Mouse (Mus musculus) kidney, embryonic 16.5 days (tissue): ENCODE measurements around the gene B230118H07Rik. TPM values are rescaled to one million over a fixed set of nuclear protein-coding genes. Genes with fewer than 3 reads are reported as not detected.

Experiments used
- polyA plus RNA-seq: library from polyadenylated mRNA; unstranded; fragments of >200 nt; fragmentation: Nextera tagmentation; extraction: Ambion mirVana; gene quantifications from 2 replicates; pipeline ENCODE4 v1.2.1, GENCODE M21; 2015

B230118H07Rik gene
- polyA plus RNA-seq, 1 experiment from 2014 or later = 55.3 TPM

Other genes with a start within 250 kb of the B230118H07Rik start
- not detected in 2 replicates for gene Rag2, start 24.8 kb downstream of the B230118H07Rik start, polyA plus RNA-seq
- gene Rag1, start within 50 bp of the B230118H07Rik start, polyA plus RNA-seq = 0.02 and 0.04 TPM in 2 replicates
- gene Traf6, start 28.9 kb upstream of the B230118H07Rik start, polyA plus RNA-seq = 10.4 and 11.9 TPM in 2 replicates
- 70.8 and 71.6 TPM in 2 replicates for gene Prr5l, start 233.5 kb upstream of the B230118H07Rik start, polyA plus RNA-seq
- 65.3 and 72.6 TPM in 2 replicates for gene Commd9, start 236.7 kb upstream of the B230118H07Rik start, polyA plus RNA-seq